Mouse (Mus musculus) adipose tissue, adult 10 weeks (tissue): Measurements from ENCODE around the gene Taar7e. TPM values are rescaled to one million over a fixed set of nuclear protein-coding genes. Genes with fewer than 3 reads are reported as not detected.

Source experiments
- polyA plus RNA-seq: library from polyadenylated mRNA; stranded (reverse); fragments of 350-450 nt; fragmentation: Illumina TruSeq; extraction: RNeasy Lipid Tissue Mini Kit (QIAGEN cat#74804); gene quantifications from one replicate; pipeline ENCODE4 v1.2.3, GENCODE M21; 2014; ENCODE audit warnings: low read depth, low replicate concordance

Taar7e gene
- polyA plus RNA-seq: not detected

GRCm38 (mm10) chr10:24037314-24037713 is at the start of gene Taar7e:
Gene Taar7e (plus strand): TSS chr10:24037614.

GRCm38 (mm10) chr10:23993381-23993780 is 44.0 kb upstream of the Taar7e start, which contains the start of gene Taar7a:
Gene Taar7a (minus strand): TSS chr10:23993481.

DNA sequence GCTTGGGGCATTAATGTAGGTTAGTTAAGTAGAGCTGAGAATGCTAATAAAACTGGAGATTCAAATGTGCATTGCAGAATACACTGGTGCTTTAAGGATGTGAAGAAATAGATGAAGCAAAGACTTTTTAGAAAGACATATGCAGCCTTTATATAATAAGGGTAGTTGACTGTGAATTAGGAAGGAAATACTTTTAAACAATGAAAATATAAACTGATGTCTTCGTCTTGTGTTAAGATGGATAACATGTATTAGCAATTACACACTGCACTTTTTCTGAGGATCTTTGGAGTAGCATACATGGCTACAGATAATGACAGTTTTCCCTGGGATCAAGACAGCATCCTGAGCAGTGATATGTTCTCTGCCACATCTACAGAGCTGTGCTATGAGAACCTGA is 37.8 kb upstream of the Taar7e start, which contains the start of gene Taar7b:
TSS of gene Taar7b (plus strand) at position 301 of the 400 bp plus-strand sequence.

DNA sequence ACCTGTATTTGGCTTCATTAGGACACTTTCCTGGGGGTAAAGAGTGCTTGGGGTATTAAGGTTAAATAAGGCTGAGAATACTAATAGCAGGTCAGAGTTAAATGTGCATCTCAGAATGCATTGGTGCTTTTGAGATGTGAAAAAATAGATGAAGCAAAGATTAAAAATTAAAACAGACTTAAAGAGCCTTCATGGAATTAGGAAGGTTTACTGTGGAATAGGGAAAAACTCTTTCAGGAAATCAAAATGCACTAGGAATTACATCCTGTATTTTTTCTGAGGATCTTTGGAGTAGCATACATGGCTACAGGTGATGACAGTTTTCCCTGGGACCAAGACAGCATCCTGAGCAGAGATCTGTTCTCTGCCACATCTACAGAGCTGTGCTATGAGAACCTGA is 10.5 kb upstream of the Taar7e start, which contains the start of gene Taar7d:
TSS of gene Taar7d (plus strand) at position 301 of the 400 bp plus-strand sequence.

GRCm38 (mm10) chr10:24049210-24049609 is 11.8 kb downstream of the Taar7e start, which contains the start of gene Taar7f:
Gene Taar7f (plus strand): TSS chr10:24049510.

GRCm38 (mm10) chr10:24076200-24076599 is 38.8 kb downstream of the Taar7e start, which contains the start of gene Taar8a:
Gene Taar8a (plus strand): TSS chr10:24076500.

Other genes starting within 250 kb of the Taar7e start
- 25.1 TPM for gene Slc18b1, start 240.6 kb upstream of the Taar7e start, polyA plus RNA-seq
- 15.5 TPM for gene Vnn3, start 186.2 kb upstream of the Taar7e start, polyA plus RNA-seq
- 5.6 TPM for gene Vnn1, start 142.9 kb upstream of the Taar7e start, polyA plus RNA-seq
- gene Taar1, start 117.3 kb upstream of the Taar7e start, polyA plus RNA-seq: not detected
- gene Taar2, start 99.0 kb upstream of the Taar7e start, polyA plus RNA-seq: not detected
- not detected for gene Taar3, start 88.1 kb upstream of the Taar7e start, polyA plus RNA-seq
- not detected for gene Taar4, start 77.1 kb upstream of the Taar7e start, polyA plus RNA-seq
- gene Taar5, start 66.9 kb upstream of the Taar7e start, polyA plus RNA-seq: not detected
- not detected for gene Taar6, start 52.0 kb upstream of the Taar7e start, polyA plus RNA-seq
- not detected for gene Taar7a, start 44.1 kb upstream of the Taar7e start, polyA plus RNA-seq
- not detected for gene Taar7b, start 37.7 kb upstream of the Taar7e start, polyA plus RNA-seq
- gene Taar7d, start 10.4 kb upstream of the Taar7e start, polyA plus RNA-seq: not detected
- not detected for gene Taar7f, start 11.9 kb downstream of the Taar7e start, polyA plus RNA-seq
- not detected for gene Taar8a, start 38.9 kb downstream of the Taar7e start, polyA plus RNA-seq
- gene Taar8b, start 54.7 kb downstream of the Taar7e start, polyA plus RNA-seq: not detected
- gene Taar8c, start 64.3 kb downstream of the Taar7e start, polyA plus RNA-seq: not detected
- not detected for gene Taar9, start 71.9 kb downstream of the Taar7e start, polyA plus RNA-seq
- gene Stx7, start 111.7 kb downstream of the Taar7e start, polyA plus RNA-seq: 106 TPM
- gene Moxd1, start 185.9 kb downstream of the Taar7e start, polyA plus RNA-seq: 3.6 TPM